Mouse (Mus musculus) stomach, embryonic 16.5 days (tissue): ENCODE data around the gene Limd2. TPM values are rescaled to one million over a fixed set of nuclear protein-coding genes. Genes with fewer than 3 reads are reported as not detected.

Experiments
- ATAC-seq: fragments of 200-750 bp; cut with Nextera tagmentation; 2 replicates; pipeline ENCODE4 v1.8.0; 2017; ENCODE audit warnings: moderate number of reproducible peaks, moderate TSS enrichment; ENCODE audit not compliant: insufficient read depth, low FRiP score
- H3K27ac ChIP-seq: fragments of 300-500 bp; sonication (generic); 2 replicates; pipeline ENCODE4 v1.5.1; 2014; ENCODE audit warnings: low read length
- H3K27me3 ChIP-seq: fragments of 300-500 bp; sonication (generic); 2 replicates; pipeline ENCODE4 v1.6.1; 2014; ENCODE audit warnings: low read length, control low read depth, mixed read lengths; ENCODE audit not compliant: control insufficient read depth, insufficient read depth
- H3K36me3 ChIP-seq: fragments of 300-500 bp; sonication (generic); 2 replicates; pipeline ENCODE4 v1.6.1; 2014; ENCODE audit warnings: low read length; ENCODE audit not compliant: control insufficient read depth, insufficient read depth
- H3K4me1 ChIP-seq: fragments of 300-500 bp; sonication (generic); 2 replicates; pipeline ENCODE4 v1.6.1; 2014; ENCODE audit warnings: low read length, control low read depth, mixed read lengths; ENCODE audit not compliant: control insufficient read depth, insufficient read depth
- H3K4me2 ChIP-seq: fragments of 300-500 bp; sonication (generic); 2 replicates; pipeline ENCODE4 v1.6.1; 2014; ENCODE audit warnings: low read depth, low read length, mixed read lengths
- H3K4me3 ChIP-seq: fragments of 300-500 bp; sonication (generic); replicated peaks from 2 replicates; pipeline ENCODE4 v1.5.1; 2014; ENCODE audit warnings: mild to moderate bottlenecking, low read length
- H3K9ac ChIP-seq: fragments of 300-500 bp; sonication (generic); 2 replicates; pipeline ENCODE4 v1.6.1; 2014; ENCODE audit warnings: low read length
- H3K9me3 ChIP-seq: fragments of 300-500 bp; sonication (generic); replicated peaks from 2 replicates; pipeline ENCODE4 v1.6.1; 2016; ENCODE audit warnings: low read length, control low read depth; ENCODE audit not compliant: control insufficient read depth
- WGBS: fragments of 180-500 bp; shearing (Covaris S2); extraction: QIAGEN DNeasy Blood & Tissue Kit; methylation state at CpG from one replicate; pipeline ENCODE4 v1.1.7; 2014; 5-methylcytosine and 5-hydroxymethylcytosine counted together
- polyA plus RNA-seq: library from polyadenylated mRNA; unstranded; fragments of >200 nt; fragmentation: Nextera tagmentation; extraction: Ambion mirVana; gene quantifications from 2 replicates; pipeline ENCODE4 v1.2.1, GENCODE M21; 2015

Gene Limd2
- polyA plus RNA-seq, 1 experiment from 2014 or later: 111 TPM

GRCm38 (mm10) chr11:106194155-106194541, 33.5 kb upstream of the Limd2 start:
- H3K4me2 ChIP-seq: peak overlapping the region; percentile 72
- peaks cover 10% of the 10 kb centered on the region; the same call in 1 of the 2 replicates for H3K36me3 ChIP-seq
- H3K4me1 ChIP-seq: peaks cover 5% of the 10 kb centered on the region; the same call in 1 of the 2 replicates
- no peaks in the 10 kb centered on the region for H3K27me3 ChIP-seq
- H3K9me3 ChIP-seq: no peaks in the 10 kb centered on the region
- peak overlapping the region; percentile 78 for H3K9ac ChIP-seq
- peak overlapping the region; percentile 81 for H3K27ac ChIP-seq
- peak overlapping the region; percentile 85 for H3K4me3 ChIP-seq
- no peak for ATAC-seq
- 30% methylated on average over 3 of the region's 3 CpGs for WGBS

GRCm38 (mm10) chr11:106193371-106194154, 32.9 kb upstream of the Limd2 start:
- WGBS: under 1% methylated on average over 43 of the region's 44 CpGs
- no peaks in the 10 kb centered on the region for H3K9me3 ChIP-seq
- no peaks in the 10 kb centered on the region for H3K27me3 ChIP-seq
- peak overlapping the region; percentile 72 for H3K4me2 ChIP-seq
- H3K36me3 ChIP-seq: peaks cover 10% of the 10 kb centered on the region; the same call in 1 of the 2 replicates
- H3K4me1 ChIP-seq: peaks cover 5% of the 10 kb centered on the region; the same call in 1 of the 2 replicates
- peak overlapping the region; percentile 87 for H3K9ac ChIP-seq
- H3K27ac ChIP-seq: peak overlapping the region; percentile 91
- peak; percentile 98 for ATAC-seq
- H3K4me3 ChIP-seq: peak overlapping the region; percentile 85

GRCm38 (mm10) chr11:106192657-106193370, 32.2 kb upstream of the Limd2 start:
- no peak for ATAC-seq
- H3K4me3 ChIP-seq: peak overlapping the region; percentile 85
- H3K4me2 ChIP-seq: peak overlapping the region; percentile 72
- peak overlapping the region; percentile 87 for H3K9ac ChIP-seq
- peaks cover 5% of the 10 kb centered on the region; the same call in 1 of the 2 replicates for H3K36me3 ChIP-seq
- 8% methylated on average over 19 of the region's 19 CpGs for WGBS
- no peaks in the 10 kb centered on the region for H3K9me3 ChIP-seq
- H3K27me3 ChIP-seq: no peaks in the 10 kb centered on the region
- peaks cover 5% of the 10 kb centered on the region; the same call in 1 of the 2 replicates for H3K4me1 ChIP-seq
- H3K27ac ChIP-seq: peak overlapping the region; percentile 91

GRCm38 (mm10) chr11:106192241-106192640, 31.6 kb upstream of the Limd2 start:
- Histone ChIP-seq H3K36me3 (no peaks in the 10 kb centered on the region), H3K27me3 (no peaks in the 10 kb centered on the region), H3K27ac (no peak overlapping the region), H3K4me1 (peaks cover 5% of the 10 kb centered on the region; the same call in 1 of the 2 replicates), H3K4me2 (peak overlapping the region; percentile 72), H3K9me3 (no peaks in the 10 kb centered on the region), H3K9ac (no peak overlapping the region), H3K4me3 (peak overlapping the region; percentile 85)
- 75% methylated on average over 5 of the region's 5 CpGs for WGBS
- no peak for ATAC-seq

GRCm38 (mm10) chr11:106191716-106192115, 31.1 kb upstream of the Limd2 start:
- no peaks in the 10 kb centered on the region for H3K9me3 ChIP-seq
- 98% methylated on average over 3 of the region's 3 CpGs for WGBS
- no peaks in the 10 kb centered on the region for H3K27me3 ChIP-seq
- no peak overlapping the region for H3K4me3 ChIP-seq
- no peak for ATAC-seq
- H3K4me1 ChIP-seq: peaks cover 5% of the 10 kb centered on the region; the same call in 1 of the 2 replicates
- H3K27ac ChIP-seq: no peak overlapping the region
- no peak overlapping the region for H3K9ac ChIP-seq
- H3K36me3 ChIP-seq: no peaks in the 10 kb centered on the region
- no peak overlapping the region for H3K4me2 ChIP-seq

- Histone ChIP-seq H3K4me3 (no peak overlapping the region), H3K27me3 (no peaks in the 10 kb centered on the region), H3K9ac (no peak overlapping the region), H3K36me3 (no peaks in the 10 kb centered on the region), H3K27ac (no peak overlapping the region), H3K4me2 (no peak overlapping the region), H3K9me3 (no peaks in the 10 kb centered on the region), H3K4me1 (0 out of 2 replicates have a peak, but pooled peaks cover under 1% of the 10 kb centered on the region)
- 95% methylated on average over 4 of the region's 4 CpGs for WGBS
- ATAC-seq: no peak
Measured at GRCm38 (mm10) chr11:106187326-106187725, 26.7 kb upstream of the Limd2 start.

- WGBS: 84% methylated on average over 2 of the region's 2 CpGs
- no peak overlapping the region for H3K4me2 ChIP-seq
- no peak overlapping the region for H3K27ac ChIP-seq
- H3K4me1 ChIP-seq: no peaks in the 10 kb centered on the region; the same call in 1 of the 2 replicates
- H3K9me3 ChIP-seq: no peaks in the 10 kb centered on the region
- no peaks in the 10 kb centered on the region for H3K36me3 ChIP-seq
- no peak for ATAC-seq
- no peaks in the 10 kb centered on the region for H3K27me3 ChIP-seq
- H3K4me3 ChIP-seq: no peak overlapping the region
- H3K9ac ChIP-seq: no peak overlapping the region
Measured at GRCm38 (mm10) chr11:106180449-106180801, 19.8 kb upstream of the Limd2 start.

GRCm38 (mm10) chr11:106179711-106180448, 19.2 kb upstream of the Limd2 start:
- no peak overlapping the region for H3K27ac ChIP-seq
- no peak overlapping the region for H3K4me3 ChIP-seq
- H3K9me3 ChIP-seq: no peaks in the 10 kb centered on the region
- no peaks in the 10 kb centered on the region for H3K36me3 ChIP-seq
- H3K4me1 ChIP-seq: no peaks in the 10 kb centered on the region; the same call in 1 of the 2 replicates
- no peak overlapping the region for H3K4me2 ChIP-seq
- 64% methylated on average over 7 of the region's 7 CpGs for WGBS
- H3K9ac ChIP-seq: no peak overlapping the region
- H3K27me3 ChIP-seq: no peaks in the 10 kb centered on the region
- ATAC-seq: no peak
